Mouse (Mus musculus): Measurements from ENCODE around the gene Ankrd44. TPM values are rescaled to one million over a fixed set of nuclear protein-coding genes. Genes with fewer than 3 reads are reported as not detected.

Ankrd44 gene
- polyA plus RNA-seq, 1 experiment from 2014 or later, result 10.5 TPM

DNA sequence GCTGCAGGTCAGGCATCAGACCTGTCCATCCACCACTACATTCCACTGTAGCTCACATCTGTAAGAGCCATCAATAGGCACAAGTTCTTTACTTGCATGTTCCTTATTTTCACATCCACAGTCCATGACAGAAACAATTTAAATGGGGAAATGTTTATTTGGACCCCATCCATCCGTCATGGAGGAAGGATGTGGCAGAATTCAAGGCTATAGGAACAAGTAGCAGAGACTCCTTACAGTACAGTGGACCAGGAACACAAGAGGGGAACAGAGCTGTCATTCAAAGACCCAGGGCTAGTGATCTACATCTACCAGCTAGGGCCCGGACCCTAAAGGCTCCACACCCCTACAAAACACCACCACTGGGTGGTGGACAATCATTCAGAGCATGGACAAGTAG, 55.6 kb downstream of the Ankrd44 start:
- Histone ChIP-seq H3K4me3 (ENCODE audit: control insufficient read depth in 1 of 2, insufficient read depth in 1 of 2, low read depth in 1 of 2, low read length in 2 of 2) (no peak overlapping the region), H3K4me1 (ENCODE audit: control insufficient read depth in 2 of 2, insufficient read depth in 2 of 2, low read length in 2 of 2) (peaks cover 4 to 8% of the 10 kb centered on the region in 2 experiments), H3K9me3 (ENCODE audit: control insufficient read depth, low read length) (no peaks in the 10 kb centered on the region), H3K36me3 (ENCODE audit: control insufficient read depth, insufficient read depth, low read length) (no peaks in the 10 kb centered on the region), H3K27me3 (ENCODE audit: control insufficient read depth, insufficient read depth, low read length) (no peaks in the 10 kb centered on the region), H3K27ac (replicated peaks in 1 of 2; ENCODE audit: control insufficient read depth in 1 of 2, insufficient read depth in 1 of 2, low read depth in 2 of 2, low read length in 2 of 2) (no peak overlapping the region), H3K9ac (ENCODE audit: low read length) (no peak overlapping the region), H3K4me2 (ENCODE audit: low read length) (no peak overlapping the region)
- ATAC-seq (ENCODE audit: insufficient number of reproducible peaks, insufficient read depth, low FRiP score, low read depth), result no peak
- WGBS, result 89% methylated on average over 2 of the region's 2 CpGs

DNA sequence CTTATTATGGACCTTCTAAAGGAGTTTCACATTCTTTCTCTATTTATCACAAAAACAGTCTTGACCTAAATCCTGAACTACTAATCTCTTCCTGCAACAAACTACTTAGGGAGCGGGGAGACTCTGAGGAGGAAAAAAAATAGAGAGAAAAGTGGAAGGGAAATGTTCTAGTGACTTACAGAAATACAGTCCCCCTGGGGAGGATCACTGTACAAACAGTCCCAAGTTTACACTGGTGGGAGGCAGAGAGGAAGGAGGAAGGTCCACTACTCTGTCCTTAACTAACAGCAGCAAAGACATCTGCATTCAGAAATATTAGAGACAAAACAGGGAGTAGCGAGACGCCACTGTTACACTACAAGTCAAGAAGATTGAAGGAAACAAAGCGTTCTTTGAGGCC, 59.0 kb downstream of the Ankrd44 start:
- no peak for ATAC-seq (ENCODE audit: insufficient number of reproducible peaks, insufficient read depth, low FRiP score, low read depth)
- no peak overlapping the region for H3K4me3 ChIP-seq (ENCODE audit: control insufficient read depth in 1 of 2, insufficient read depth in 1 of 2, low read depth in 1 of 2, low read length in 2 of 2)
- 37% methylated on average over 4 of the region's 4 CpGs for WGBS
- no peak overlapping the region for H3K4me2 ChIP-seq (ENCODE audit: low read length)
- H3K36me3 ChIP-seq (ENCODE audit: control insufficient read depth, insufficient read depth, low read length), result no peaks in the 10 kb centered on the region
- H3K27me3 ChIP-seq (ENCODE audit: control insufficient read depth, insufficient read depth, low read length), result no peaks in the 10 kb centered on the region
- H3K27ac ChIP-seq (replicated peaks in 1 of 2; ENCODE audit: control insufficient read depth in 1 of 2, insufficient read depth in 1 of 2, low read depth in 2 of 2, low read length in 2 of 2), result peak overlapping the region; percentile 1 to 12; a peak in 2 of 4 replicates
- H3K4me1 ChIP-seq (ENCODE audit: control insufficient read depth in 2 of 2, insufficient read depth in 2 of 2, low read length in 2 of 2), result peaks cover 4 to 7% of the 10 kb centered on the region in 2 experiments; a peak in 3 of 4 replicates
- no peak overlapping the region for H3K9ac ChIP-seq (ENCODE audit: low read length)
- no peaks in the 10 kb centered on the region for H3K9me3 ChIP-seq (ENCODE audit: control insufficient read depth, low read length)

GRCm38 (mm10) chr1:54866131-54866530, 60.1 kb downstream of the Ankrd44 start:
- no peaks in the 10 kb centered on the region for H3K27me3 ChIP-seq (ENCODE audit: control insufficient read depth, insufficient read depth, low read length)
- no peak for ATAC-seq (ENCODE audit: insufficient number of reproducible peaks, insufficient read depth, low FRiP score, low read depth)
- no peak overlapping the region for H3K4me2 ChIP-seq (ENCODE audit: low read length)
- H3K27ac ChIP-seq (replicated peaks in 1 of 2; ENCODE audit: control insufficient read depth in 1 of 2, insufficient read depth in 1 of 2, low read depth in 2 of 2, low read length in 2 of 2), result no peak overlapping the region
- WGBS, result 70% methylated on average over 3 of the region's 3 CpGs
- peaks cover 7 to 13% of the 10 kb centered on the region in 2 experiments for H3K4me1 ChIP-seq (ENCODE audit: control insufficient read depth in 2 of 2, insufficient read depth in 2 of 2, low read length in 2 of 2)
- no peaks in the 10 kb centered on the region for H3K9me3 ChIP-seq (ENCODE audit: control insufficient read depth, low read length)
- no peak overlapping the region for H3K4me3 ChIP-seq (ENCODE audit: control insufficient read depth in 1 of 2, insufficient read depth in 1 of 2, low read depth in 1 of 2, low read length in 2 of 2)
- H3K36me3 ChIP-seq (ENCODE audit: control insufficient read depth, insufficient read depth, low read length), result no peaks in the 10 kb centered on the region
- H3K9ac ChIP-seq (ENCODE audit: low read length), result no peak overlapping the region

GRCm38 (mm10) chr1:54864928-54865652, 61.1 kb downstream of the Ankrd44 start:
- Histone ChIP-seq H3K9me3 (ENCODE audit: control insufficient read depth, low read length) (no peaks in the 10 kb centered on the region), H3K27ac (replicated peaks in 1 of 2; ENCODE audit: control insufficient read depth in 1 of 2, insufficient read depth in 1 of 2, low read depth in 2 of 2, low read length in 2 of 2) (peak overlapping the region in 1 of 2 experiments; percentile 57; a peak in 3 of 4 replicates), H3K36me3 (ENCODE audit: control insufficient read depth, insufficient read depth, low read length) (no peaks in the 10 kb centered on the region), H3K4me3 (ENCODE audit: control insufficient read depth in 1 of 2, insufficient read depth in 1 of 2, low read depth in 1 of 2, low read length in 2 of 2) (no peak overlapping the region), H3K4me1 (ENCODE audit: control insufficient read depth in 2 of 2, insufficient read depth in 2 of 2, low read length in 2 of 2) (peaks cover 11 to 23% of the 10 kb centered on the region in 2 experiments), H3K27me3 (ENCODE audit: control insufficient read depth, insufficient read depth, low read length) (no peaks in the 10 kb centered on the region), H3K9ac (ENCODE audit: low read length) (no peak overlapping the region), H3K4me2 (ENCODE audit: low read length) (no peak overlapping the region)
- ATAC-seq (ENCODE audit: insufficient number of reproducible peaks, insufficient read depth, low FRiP score, low read depth), result no peak
- WGBS, result 78% methylated on average over 7 of the region's 7 CpGs

DNA sequence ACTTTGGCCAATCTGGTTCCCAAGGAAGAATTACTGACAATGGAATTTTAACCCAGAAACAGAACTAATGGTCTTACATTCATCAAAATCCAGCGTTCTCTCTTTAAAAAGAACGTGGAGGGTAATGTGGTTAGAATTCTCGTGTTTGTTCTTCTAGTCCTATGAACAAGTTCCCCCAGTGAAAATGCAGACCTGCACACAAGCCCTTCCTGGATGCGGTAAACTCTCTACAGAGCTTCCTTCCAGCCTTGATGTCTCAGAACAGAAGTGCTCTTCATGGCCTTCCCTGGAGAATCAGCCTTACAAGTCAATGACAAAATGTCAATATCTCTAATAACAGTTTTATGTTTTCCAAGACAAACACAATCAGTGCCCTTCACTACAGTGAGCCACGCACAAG, 65.8 kb downstream of the Ankrd44 start:
- H3K27ac ChIP-seq (replicated peaks in 1 of 2; ENCODE audit: control insufficient read depth in 1 of 2, insufficient read depth in 1 of 2, low read depth in 2 of 2, low read length in 2 of 2), result no peak overlapping the region
- H3K4me3 ChIP-seq (ENCODE audit: control insufficient read depth in 1 of 2, insufficient read depth in 1 of 2, low read depth in 1 of 2, low read length in 2 of 2), result no peak overlapping the region
- H3K9ac ChIP-seq (ENCODE audit: low read length), result no peak overlapping the region
- no peaks in the 10 kb centered on the region for H3K9me3 ChIP-seq (ENCODE audit: control insufficient read depth, low read length)
- peaks cover 10 to 30% of the 10 kb centered on the region in 2 experiments for H3K4me1 ChIP-seq (ENCODE audit: control insufficient read depth in 2 of 2, insufficient read depth in 2 of 2, low read length in 2 of 2)
- no peaks in the 10 kb centered on the region for H3K36me3 ChIP-seq (ENCODE audit: control insufficient read depth, insufficient read depth, low read length)
- WGBS, result 84% methylated on average over 5 of the region's 5 CpGs
- H3K4me2 ChIP-seq (ENCODE audit: low read length), result no peak overlapping the region
- ATAC-seq (ENCODE audit: insufficient number of reproducible peaks, insufficient read depth, low FRiP score, low read depth), result no peak
- H3K27me3 ChIP-seq (ENCODE audit: control insufficient read depth, insufficient read depth, low read length), result no peaks in the 10 kb centered on the region

DNA sequence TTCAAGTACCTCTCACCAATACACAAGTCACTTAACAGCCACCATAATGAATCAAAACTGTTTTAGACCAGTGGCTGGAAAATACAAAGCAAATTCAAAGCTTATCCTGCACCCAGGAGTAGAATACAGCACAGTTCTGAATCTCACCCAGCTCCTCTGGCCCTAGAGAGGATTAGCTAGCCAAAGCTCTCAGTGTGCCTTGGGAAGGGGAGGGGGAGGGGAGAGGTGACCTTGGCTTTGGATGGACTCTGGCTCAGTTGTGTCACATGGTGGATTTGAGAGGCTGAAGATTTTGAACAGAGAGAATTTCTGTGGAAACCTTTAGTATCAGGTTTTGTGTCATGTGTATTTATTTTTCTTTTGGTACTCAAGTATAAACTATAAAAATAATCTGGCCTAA, 66.3 kb downstream of the Ankrd44 start:
- no peak for ATAC-seq (ENCODE audit: insufficient number of reproducible peaks, insufficient read depth, low FRiP score, low read depth)
- H3K36me3 ChIP-seq (ENCODE audit: control insufficient read depth, insufficient read depth, low read length), result no peaks in the 10 kb centered on the region
- no peak overlapping the region for H3K9ac ChIP-seq (ENCODE audit: low read length)
- H3K4me3 ChIP-seq (ENCODE audit: control insufficient read depth in 1 of 2, insufficient read depth in 1 of 2, low read depth in 1 of 2, low read length in 2 of 2), result no peak overlapping the region
- no peaks in the 10 kb centered on the region for H3K27me3 ChIP-seq (ENCODE audit: control insufficient read depth, insufficient read depth, low read length)
- no peak overlapping the region for H3K27ac ChIP-seq (replicated peaks in 1 of 2; ENCODE audit: control insufficient read depth in 1 of 2, insufficient read depth in 1 of 2, low read depth in 2 of 2, low read length in 2 of 2)
- no peak overlapping the region for H3K4me2 ChIP-seq (ENCODE audit: low read length)
- peaks cover 10 to 27% of the 10 kb centered on the region in 2 experiments for H3K4me1 ChIP-seq (ENCODE audit: control insufficient read depth in 2 of 2, insufficient read depth in 2 of 2, low read length in 2 of 2)
- no peaks in the 10 kb centered on the region for H3K9me3 ChIP-seq (ENCODE audit: control insufficient read depth, low read length)

DNA sequence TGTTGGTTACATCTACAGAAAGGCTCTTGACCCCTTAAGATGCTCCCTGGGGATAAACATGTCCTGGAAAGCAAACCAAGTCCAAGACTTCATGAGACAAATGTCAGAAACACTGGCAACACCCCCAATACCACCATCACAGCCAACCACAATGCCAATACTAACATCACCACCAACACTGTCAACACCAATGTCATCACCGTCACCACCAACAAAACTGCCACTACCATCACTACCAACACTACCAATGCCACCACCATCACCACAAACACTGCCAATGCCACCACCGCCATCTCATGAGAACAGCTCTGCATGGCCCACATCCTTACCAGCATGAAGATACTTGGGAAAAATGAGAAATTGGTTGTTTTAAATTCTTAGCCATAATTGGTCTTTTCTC, 67.3 kb downstream of the Ankrd44 start:
- Histone ChIP-seq H3K4me1 (ENCODE audit: control insufficient read depth in 2 of 2, insufficient read depth in 2 of 2, low read length in 2 of 2) (peaks cover 10 to 27% of the 10 kb centered on the region in 2 experiments), H3K36me3 (ENCODE audit: control insufficient read depth, insufficient read depth, low read length) (no peaks in the 10 kb centered on the region), H3K9me3 (ENCODE audit: control insufficient read depth, low read length) (no peaks in the 10 kb centered on the region), H3K27ac (replicated peaks in 1 of 2; ENCODE audit: control insufficient read depth in 1 of 2, insufficient read depth in 1 of 2, low read depth in 2 of 2, low read length in 2 of 2) (no peak overlapping the region), H3K4me3 (ENCODE audit: control insufficient read depth in 1 of 2, insufficient read depth in 1 of 2, low read depth in 1 of 2, low read length in 2 of 2) (no peak overlapping the region), H3K27me3 (ENCODE audit: control insufficient read depth, insufficient read depth, low read length) (no peaks in the 10 kb centered on the region), H3K4me2 (ENCODE audit: low read length) (no peak overlapping the region), H3K9ac (ENCODE audit: low read length) (no peak overlapping the region)
- ATAC-seq (ENCODE audit: insufficient number of reproducible peaks, insufficient read depth, low FRiP score, low read depth), result no peak
- WGBS, result 91% methylated on average over 2 of the region's 2 CpGs

DNA sequence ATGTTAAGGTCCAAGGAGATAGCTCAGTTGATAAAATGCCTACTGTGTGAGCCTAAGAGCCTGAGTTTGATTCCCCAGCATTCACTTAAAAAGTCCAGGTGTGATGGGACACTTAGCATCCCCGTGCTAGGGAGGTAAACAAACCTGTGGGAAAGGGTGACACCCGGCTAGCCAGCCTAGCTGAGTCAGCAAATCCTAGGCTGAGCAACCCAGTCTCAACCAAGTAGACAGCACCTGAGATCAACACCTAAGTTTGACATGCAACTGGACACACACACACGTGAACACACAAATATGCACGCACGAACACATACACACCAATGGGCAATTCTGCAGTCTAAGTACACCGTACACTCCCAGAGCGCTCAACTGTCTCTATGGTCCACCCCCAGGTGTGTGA, 69.7 kb downstream of the Ankrd44 start:
- no peaks in the 10 kb centered on the region for H3K36me3 ChIP-seq (ENCODE audit: control insufficient read depth, insufficient read depth, low read length)
- H3K9me3 ChIP-seq (ENCODE audit: control insufficient read depth, low read length), result no peaks in the 10 kb centered on the region
- no peak overlapping the region for H3K4me3 ChIP-seq (ENCODE audit: control insufficient read depth in 1 of 2, insufficient read depth in 1 of 2, low read depth in 1 of 2, low read length in 2 of 2)
- no peak overlapping the region for H3K4me2 ChIP-seq (ENCODE audit: low read length)
- H3K4me1 ChIP-seq (ENCODE audit: control insufficient read depth in 2 of 2, insufficient read depth in 2 of 2, low read length in 2 of 2), result peaks cover 12 to 24% of the 10 kb centered on the region in 2 experiments
- H3K27ac ChIP-seq (replicated peaks in 1 of 2; ENCODE audit: control insufficient read depth in 1 of 2, insufficient read depth in 1 of 2, low read depth in 2 of 2, low read length in 2 of 2), result no peak overlapping the region
- H3K9ac ChIP-seq (ENCODE audit: low read length), result no peak overlapping the region
- no peak for ATAC-seq (ENCODE audit: insufficient number of reproducible peaks, insufficient read depth, low FRiP score, low read depth)
- 92% methylated on average over 7 of the region's 7 CpGs for WGBS
- H3K27me3 ChIP-seq (ENCODE audit: control insufficient read depth, insufficient read depth, low read length), result no peaks in the 10 kb centered on the region

Measured in heart, embryonic 14.5 days (tissue).